Mouse (Mus musculus): ENCODE results near the gene Celf2. TPM values are rescaled to one million over a fixed set of nuclear protein-coding genes. Genes with fewer than 3 reads are reported as not detected.

The Celf2 gene
- polyA plus RNA-seq, 1 experiment from 2014 or later, result 63.2 TPM

- Histone ChIP-seq H3K27me3 (no peaks in the 10 kb centered on the region), H3K36me3 (no peaks in the 10 kb centered on the region), H3K27ac (no peak overlapping the region), H3K4me1 (replicated peaks) (peaks cover 4% of the 10 kb centered on the region), H3K4me3 (no peak overlapping the region), H3K4me2 (no peak overlapping the region), H3K9me3 (replicated peaks) (no peaks in the 10 kb centered on the region), H3K9ac (no peak overlapping the region)
- ATAC-seq (replicated peaks; ENCODE audit: insufficient number of reproducible peaks, insufficient read depth, low FRiP score, low read depth), result no peak
- WGBS, result 51% methylated on average over 3 of the region's 3 CpGs
Observed at GRCm38 (mm10) chr2:6849388-6849787, 660.0 kb downstream of the Celf2 start.

DNA sequence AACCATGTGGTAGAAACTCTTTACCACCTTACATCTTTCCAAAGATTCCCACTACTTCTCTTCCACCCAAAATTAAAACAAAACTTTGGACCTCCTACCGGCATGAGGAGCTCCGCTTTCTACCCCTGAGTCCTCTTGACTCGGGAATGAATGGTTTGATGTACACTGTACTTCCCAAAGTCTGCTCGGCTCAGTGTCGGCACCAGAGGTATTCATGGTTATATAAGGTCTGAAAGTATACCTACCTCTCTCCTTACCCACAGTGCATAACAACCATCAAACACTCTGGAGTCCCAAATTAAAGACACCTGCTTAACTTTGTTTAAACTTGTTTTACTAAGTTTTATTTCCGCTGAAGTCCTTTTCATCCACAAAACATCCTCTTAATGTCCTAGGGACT is 679.3 kb downstream of the Celf2 start:
- Histone ChIP-seq H3K9me3 (replicated peaks) (no peaks in the 10 kb centered on the region), H3K9ac (no peak overlapping the region), H3K4me3 (no peak overlapping the region), H3K27ac (no peak overlapping the region), H3K4me1 (replicated peaks) (peaks cover 3% of the 10 kb centered on the region), H3K27me3 (no peaks in the 10 kb centered on the region), H3K4me2 (no peak overlapping the region), H3K36me3 (no peaks in the 10 kb centered on the region)
- ATAC-seq (replicated peaks; ENCODE audit: insufficient number of reproducible peaks, insufficient read depth, low FRiP score, low read depth), result no peak
- 90% methylated on average over 6 of the region's 6 CpGs for WGBS

DNA sequence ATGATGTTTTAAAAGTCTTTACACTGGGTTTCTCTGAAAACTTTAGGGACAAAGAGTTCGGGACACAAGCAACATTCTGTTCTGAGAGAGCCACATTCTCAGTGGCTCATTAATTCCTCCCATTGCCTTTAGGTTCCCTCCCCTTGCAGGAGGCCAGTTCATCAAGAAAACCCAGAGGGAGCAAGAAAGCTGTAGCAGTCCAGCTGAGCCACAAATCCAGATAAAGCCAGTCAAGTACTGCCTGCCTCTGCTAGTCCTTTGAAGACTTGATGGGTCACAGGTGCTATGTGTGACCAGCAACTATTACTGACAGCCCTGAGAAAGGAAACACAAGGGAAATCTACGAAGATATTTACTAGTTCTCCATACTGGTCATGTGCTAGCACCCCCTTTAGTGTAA is 681.8 kb downstream of the Celf2 start:
- no peak overlapping the region for H3K4me2 ChIP-seq
- H3K27ac ChIP-seq, result no peak overlapping the region
- no peaks in the 10 kb centered on the region for H3K9me3 ChIP-seq (replicated peaks)
- no peak overlapping the region for H3K4me3 ChIP-seq
- ATAC-seq (replicated peaks; ENCODE audit: insufficient number of reproducible peaks, insufficient read depth, low FRiP score, low read depth), result no peak
- no peaks in the 10 kb centered on the region for H3K36me3 ChIP-seq
- no peak overlapping the region for H3K9ac ChIP-seq
- H3K4me1 ChIP-seq (replicated peaks), result peaks cover 3% of the 10 kb centered on the region
- H3K27me3 ChIP-seq, result no peaks in the 10 kb centered on the region
- 40% methylated on average over 2 of the region's 2 CpGs for WGBS

- WGBS, result 74% methylated on average over 1 of the region's 1 CpGs
- no peaks in the 10 kb centered on the region for H3K9me3 ChIP-seq (replicated peaks)
- no peak overlapping the region for H3K27ac ChIP-seq
- H3K36me3 ChIP-seq, result no peaks in the 10 kb centered on the region
- H3K27me3 ChIP-seq, result no peaks in the 10 kb centered on the region
- H3K9ac ChIP-seq, result no peak overlapping the region
- peaks cover 3% of the 10 kb centered on the region; the same call in 1 of the 2 replicates for H3K4me1 ChIP-seq (replicated peaks)
- no peak overlapping the region for H3K4me3 ChIP-seq
- no peak for ATAC-seq (replicated peaks; ENCODE audit: insufficient number of reproducible peaks, insufficient read depth, low FRiP score, low read depth)
- H3K4me2 ChIP-seq, result no peak overlapping the region
Observed at GRCm38 (mm10) chr2:6823021-6823420, 686.3 kb downstream of the Celf2 start.

- no peak for ATAC-seq (replicated peaks; ENCODE audit: insufficient number of reproducible peaks, insufficient read depth, low FRiP score, low read depth)
- H3K9me3 ChIP-seq (replicated peaks), result no peaks in the 10 kb centered on the region
- H3K4me2 ChIP-seq, result no peak overlapping the region
- no peaks in the 10 kb centered on the region for H3K27me3 ChIP-seq
- H3K27ac ChIP-seq, result no peak overlapping the region
- no peak overlapping the region for H3K4me3 ChIP-seq
- H3K4me1 ChIP-seq (replicated peaks), result no peaks in the 10 kb centered on the region
- no peak overlapping the region for H3K9ac ChIP-seq
- H3K36me3 ChIP-seq, result no peaks in the 10 kb centered on the region
- 64% methylated on average over 2 of the region's 2 CpGs for WGBS
Observed at GRCm38 (mm10) chr2:6821593-6821992, 687.8 kb downstream of the Celf2 start.

- Histone ChIP-seq H3K27me3 (no peaks in the 10 kb centered on the region), H3K9me3 (replicated peaks) (no peaks in the 10 kb centered on the region), H3K27ac (no peak overlapping the region), H3K4me1 (replicated peaks) (peaks cover 2% of the 10 kb centered on the region; the same call in 1 of the 2 replicates), H3K4me3 (no peak overlapping the region), H3K4me2 (no peak overlapping the region), H3K36me3 (0 out of 2 replicates have a peak, but pooled peaks cover 3% of the 10 kb centered on the region), H3K9ac (no peak overlapping the region)
- ATAC-seq (replicated peaks; ENCODE audit: insufficient number of reproducible peaks, insufficient read depth, low FRiP score, low read depth), result no peak
- WGBS, result 55% methylated on average over 2 of the region's 2 CpGs
Observed at GRCm38 (mm10) chr2:6815281-6815680, 694.1 kb downstream of the Celf2 start.

DNA sequence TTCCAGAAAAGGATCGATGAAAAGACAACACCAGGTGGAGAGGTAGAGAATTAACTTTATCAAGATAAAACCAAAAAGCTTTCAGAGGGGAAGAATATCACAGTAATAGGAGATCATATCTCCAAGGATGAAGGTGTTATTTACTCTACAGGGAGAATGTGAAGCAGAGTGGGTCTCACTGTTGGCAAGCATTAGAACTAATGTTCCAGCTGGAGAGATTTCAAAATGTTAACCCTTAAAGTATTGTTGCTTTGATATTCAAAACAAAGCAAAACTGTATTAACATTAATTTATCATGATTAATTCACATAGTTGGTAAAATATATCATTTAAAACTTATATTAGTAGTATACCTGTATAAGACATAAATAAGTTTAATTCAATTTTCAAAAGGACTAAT is 700.6 kb downstream of the Celf2 start:
- Histone ChIP-seq H3K4me1 (replicated peaks) (no peaks in the 10 kb centered on the region), H3K9me3 (replicated peaks) (no peaks in the 10 kb centered on the region), H3K27me3 (no peaks in the 10 kb centered on the region), H3K4me3 (no peak overlapping the region), H3K36me3 (0 out of 2 replicates have a peak, but pooled peaks cover 3% of the 10 kb centered on the region), H3K4me2 (no peak overlapping the region), H3K27ac (no peak overlapping the region), H3K9ac (no peak overlapping the region)
- ATAC-seq (replicated peaks; ENCODE audit: insufficient number of reproducible peaks, insufficient read depth, low FRiP score, low read depth), result no peak
- WGBS, result 71% methylated on average over 1 of the region's 1 CpGs

- Histone ChIP-seq H3K9me3 (replicated peaks) (no peaks in the 10 kb centered on the region), H3K27ac (no peak overlapping the region), H3K27me3 (no peaks in the 10 kb centered on the region), H3K36me3 (no peaks in the 10 kb centered on the region), H3K4me3 (no peak overlapping the region), H3K4me1 (replicated peaks) (peaks cover 9% of the 10 kb centered on the region), H3K9ac (no peak overlapping the region), H3K4me2 (no peak overlapping the region)
- ATAC-seq (replicated peaks; ENCODE audit: insufficient number of reproducible peaks, insufficient read depth, low FRiP score, low read depth), result no peak
- 88% methylated on average over 5 of the region's 5 CpGs for WGBS
Observed at GRCm38 (mm10) chr2:6796754-6797153, 712.6 kb downstream of the Celf2 start.

DNA sequence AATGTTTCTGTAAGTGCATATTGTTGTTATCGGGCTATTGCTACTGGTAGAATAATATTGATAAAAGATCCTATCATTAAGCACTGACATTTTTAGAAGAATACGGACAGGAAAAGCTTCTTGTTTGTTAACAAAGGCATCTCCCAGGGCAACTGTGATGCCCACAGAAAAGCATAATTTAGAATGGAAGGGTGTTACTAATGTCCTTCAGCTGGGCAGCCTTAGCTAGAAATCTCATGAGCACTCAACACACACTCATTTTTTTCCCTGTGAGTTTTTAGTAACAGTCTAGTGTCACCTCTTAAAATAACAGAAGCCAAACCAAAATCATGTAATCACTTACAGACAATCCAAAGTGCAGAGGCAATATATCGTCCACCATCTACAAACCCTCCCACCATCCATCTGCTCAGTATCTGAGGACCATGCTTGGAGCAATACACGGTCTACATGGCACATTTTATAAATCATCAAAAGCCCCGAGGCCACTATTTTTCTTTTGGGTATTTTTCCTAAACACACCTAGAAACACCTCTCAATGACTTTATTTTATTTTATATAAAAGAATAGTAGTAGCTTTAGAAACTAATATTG is 713.3 kb downstream of the Celf2 start:
- 62% methylated on average over 5 of the region's 5 CpGs for WGBS
- no peak for ATAC-seq (replicated peaks; ENCODE audit: insufficient number of reproducible peaks, insufficient read depth, low FRiP score, low read depth)
- no peak overlapping the region for H3K4me3 ChIP-seq

DNA sequence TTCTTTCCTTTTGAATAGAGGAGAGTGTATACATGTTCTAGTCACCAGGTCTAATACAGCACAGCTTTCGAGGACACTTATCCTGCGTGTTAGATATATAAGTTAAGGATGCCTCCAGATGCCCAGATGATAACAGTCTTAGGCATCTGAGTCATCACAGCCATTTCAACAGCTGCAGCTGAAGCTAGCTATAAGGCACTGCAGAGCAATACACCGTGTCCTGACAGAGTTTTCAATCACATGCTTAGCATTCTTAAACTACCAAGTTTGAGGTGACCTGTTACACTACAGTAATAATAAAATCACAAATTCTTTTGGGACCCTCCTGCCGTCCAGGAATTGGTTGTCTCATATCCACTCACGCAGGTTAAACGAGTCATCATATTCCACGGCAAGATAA is 714.5 kb downstream of the Celf2 start:
- peaks cover 9% of the 10 kb centered on the region for H3K4me1 ChIP-seq (replicated peaks)
- no peak overlapping the region for H3K4me2 ChIP-seq
- no peaks in the 10 kb centered on the region for H3K27me3 ChIP-seq
- no peak overlapping the region for H3K9ac ChIP-seq
- WGBS, result 40% methylated on average over 7 of the region's 7 CpGs
- no peak for ATAC-seq (replicated peaks; ENCODE audit: insufficient number of reproducible peaks, insufficient read depth, low FRiP score, low read depth)
- H3K36me3 ChIP-seq, result no peaks in the 10 kb centered on the region
- no peak overlapping the region for H3K27ac ChIP-seq
- no peaks in the 10 kb centered on the region for H3K9me3 ChIP-seq (replicated peaks)
- no peak overlapping the region for H3K4me3 ChIP-seq

More for the DNA sequence above, 713.3 kb downstream of the Celf2 start:
- H3K4me1 ChIP-seq (replicated peaks), result peaks cover 9% of the 10 kb centered on the region
- H3K36me3 ChIP-seq, result no peaks in the 10 kb centered on the region
- no peak overlapping the region for H3K9ac ChIP-seq
- no peak overlapping the region for H3K4me2 ChIP-seq
- H3K9me3 ChIP-seq (replicated peaks), result no peaks in the 10 kb centered on the region
- H3K27me3 ChIP-seq, result no peaks in the 10 kb centered on the region
- no peak overlapping the region for H3K27ac ChIP-seq

GRCm38 (mm10) chr2:6790876-6791275 is 718.5 kb downstream of the Celf2 start:
- WGBS, result 73% methylated on average over 2 of the region's 2 CpGs
- Histone ChIP-seq H3K4me1 (replicated peaks) (peaks cover 9% of the 10 kb centered on the region), H3K9ac (no peak overlapping the region), H3K27ac (no peak overlapping the region), H3K4me3 (no peak overlapping the region), H3K9me3 (replicated peaks) (no peaks in the 10 kb centered on the region), H3K36me3 (no peaks in the 10 kb centered on the region), H3K4me2 (no peak overlapping the region), H3K27me3 (no peaks in the 10 kb centered on the region)
- ATAC-seq (replicated peaks; ENCODE audit: insufficient number of reproducible peaks, insufficient read depth, low FRiP score, low read depth), result no peak

DNA sequence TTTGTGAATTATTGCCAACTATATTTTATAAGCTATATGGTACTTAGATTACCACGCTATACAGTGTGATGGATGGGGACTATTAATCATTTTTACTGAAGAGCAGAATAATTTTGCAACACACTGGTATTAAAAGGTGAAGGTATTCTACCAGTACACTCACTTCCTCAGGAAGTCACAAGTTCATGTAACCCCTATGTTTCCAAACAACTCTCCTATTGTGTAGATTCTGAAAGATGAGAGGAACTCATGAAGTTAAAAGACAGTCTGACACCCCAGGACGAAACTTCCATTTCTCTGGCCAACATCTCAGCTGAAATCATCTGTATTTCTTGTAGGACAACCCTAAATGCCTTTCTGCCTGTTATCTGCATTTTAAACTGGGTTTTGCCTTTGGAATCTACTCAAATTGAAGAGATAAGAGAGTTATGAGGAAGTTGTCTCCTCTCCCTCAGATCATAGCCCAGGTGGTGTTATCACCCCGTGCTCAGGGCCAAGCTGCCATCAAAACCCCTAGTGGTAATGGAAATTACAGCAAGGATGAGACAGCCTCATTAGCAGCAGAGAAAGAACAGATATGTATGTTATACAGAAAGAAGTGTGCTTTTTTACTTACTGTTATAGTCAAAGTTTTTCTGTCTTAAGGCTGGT is 722.7 kb downstream of the Celf2 start:
- Histone ChIP-seq H3K4me2 (no peak overlapping the region), H3K27me3 (no peaks in the 10 kb centered on the region), H3K9ac (no peak overlapping the region), H3K27ac (no peak overlapping the region), H3K4me1 (replicated peaks) (peaks cover 3% of the 10 kb centered on the region; the same call in 1 of the 2 replicates), H3K36me3 (no peaks in the 10 kb centered on the region), H3K9me3 (replicated peaks) (no peaks in the 10 kb centered on the region), H3K4me3 (no peak overlapping the region)
- 57% methylated on average over 3 of the region's 3 CpGs for WGBS
- no peak for ATAC-seq (replicated peaks; ENCODE audit: insufficient number of reproducible peaks, insufficient read depth, low FRiP score, low read depth)
